Mouse (Mus musculus) naive thymus-derived CD4-positive, alpha-beta T cell, adult 2 months (primary cell): ENCODE results near the gene Mttp.

Source experiments
- DNase-seq: peaks from one replicate; pipeline ENCODE4 v3.0.0-alpha.2; 2011; ENCODE audit warnings: low read depth

Gene Mttp

DNA sequence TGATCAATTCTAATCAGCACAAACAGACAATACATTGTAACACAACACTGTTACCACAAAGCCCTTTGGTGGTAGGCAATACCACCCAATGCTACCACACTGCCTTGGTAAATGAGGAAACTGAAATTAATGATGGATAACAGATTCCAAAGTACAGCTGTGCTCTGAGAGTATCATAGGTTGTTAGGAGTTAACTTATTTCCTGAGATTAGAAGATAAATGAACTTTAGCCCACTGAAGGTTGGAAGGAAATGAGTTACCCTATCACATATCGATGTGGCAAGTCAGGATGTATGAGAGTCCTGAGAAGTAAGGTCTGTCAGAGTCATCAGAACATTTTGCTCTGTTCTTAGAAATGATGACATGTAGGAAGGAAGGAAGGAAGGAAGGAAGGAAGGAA is 10.2 kb downstream of the Mttp start:
- no peak for DNase-seq

DNA sequence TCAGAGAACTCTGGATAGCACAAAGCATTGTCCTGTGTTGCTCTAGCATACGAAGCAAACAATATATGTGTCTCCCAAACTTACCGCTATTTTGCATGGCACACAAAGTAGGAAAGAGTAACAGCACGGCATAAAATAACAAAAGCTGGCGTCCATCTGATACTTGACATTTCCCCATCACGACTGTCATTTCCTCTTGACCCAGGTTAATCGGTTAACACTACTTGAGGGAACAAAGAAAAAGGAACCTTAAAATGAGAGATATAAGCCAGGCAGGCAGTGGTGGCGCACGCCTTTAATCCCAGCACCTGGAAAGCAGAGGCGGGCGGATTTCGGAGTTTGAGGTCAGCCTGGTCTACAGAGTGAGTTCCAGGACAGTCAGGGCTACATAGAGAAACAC is 10.9 kb downstream of the Mttp start:
- no peak for DNase-seq

DNA sequence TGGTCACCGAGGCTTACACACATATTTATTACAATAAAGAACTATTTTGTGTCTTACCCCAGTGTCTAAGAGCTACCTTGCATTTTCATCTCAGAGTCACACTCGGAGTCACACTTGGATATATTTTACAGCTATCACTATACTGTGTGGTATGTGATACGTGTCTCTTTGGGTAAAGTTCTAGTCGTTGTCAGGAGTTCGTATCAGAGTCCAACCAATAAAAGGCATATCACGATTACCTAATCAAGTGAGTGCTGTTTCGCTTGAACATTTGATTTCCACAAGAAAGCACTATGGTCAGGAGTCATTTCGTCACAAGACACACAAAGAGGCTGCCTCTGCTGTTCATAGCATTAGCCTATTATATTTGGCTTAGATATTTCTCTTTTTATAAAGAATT is 11.3 kb downstream of the Mttp start:
- DNase-seq = no peak

DNA sequence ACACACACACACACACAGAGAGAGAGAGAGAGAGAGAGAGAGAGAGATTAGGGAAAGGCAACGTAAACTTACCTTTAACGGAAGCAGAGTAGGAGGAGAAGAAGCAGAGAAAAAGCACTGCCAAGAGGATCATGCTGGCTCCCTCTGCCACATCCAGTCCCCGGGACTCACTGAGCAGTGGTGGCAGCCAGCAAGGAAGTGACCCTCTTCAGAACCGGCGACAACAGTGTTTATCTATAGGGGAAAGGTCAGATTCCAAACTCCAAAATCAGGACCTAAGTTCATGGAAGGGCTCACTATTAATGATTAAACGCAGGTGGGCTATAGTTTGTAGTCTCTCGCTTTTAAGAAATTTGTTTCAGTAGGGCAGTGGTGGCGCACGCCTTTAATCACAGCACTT is 13.6 kb downstream of the Mttp start:
- no peak for DNase-seq

DNA sequence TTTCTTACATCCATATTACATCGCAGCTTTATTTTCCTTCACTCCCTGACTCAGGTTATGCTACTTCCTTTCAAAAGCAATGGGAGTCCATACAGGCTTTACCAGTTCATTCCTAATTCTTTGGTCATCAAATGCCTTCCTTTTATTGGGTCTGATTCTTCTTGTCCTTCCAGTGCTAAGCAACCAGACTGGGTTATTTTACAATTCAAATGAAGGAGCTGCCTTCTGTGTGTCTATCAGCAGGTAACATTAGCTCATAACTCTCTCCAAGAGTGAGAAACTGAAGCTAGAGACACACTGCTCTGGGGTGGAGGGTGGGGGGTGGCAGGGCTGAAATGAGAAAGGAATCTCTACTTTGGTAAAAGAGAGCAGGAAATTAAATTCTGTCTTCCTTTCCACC is 14.1 kb downstream of the Mttp start:
- DNase-seq = no peak

DNA sequence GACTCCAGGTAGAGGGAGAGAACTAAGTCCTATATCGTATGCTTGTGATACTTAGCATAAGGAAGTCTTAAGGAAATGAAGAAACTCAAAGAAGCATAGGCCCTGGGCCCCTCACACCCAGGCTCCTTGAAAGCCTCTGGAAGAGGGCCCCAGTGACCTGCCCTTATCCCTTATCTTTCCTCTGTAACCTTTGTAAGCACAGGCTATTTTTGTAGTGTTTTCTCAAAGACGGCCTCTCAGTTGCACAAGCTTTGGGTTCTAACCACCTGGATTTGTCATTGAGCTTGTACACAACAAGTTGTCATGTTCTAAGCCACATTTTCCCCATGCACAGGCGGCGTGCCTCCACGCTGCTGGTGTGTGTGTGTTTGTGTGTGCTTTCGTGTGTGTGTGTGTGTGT is 15.7 kb downstream of the Mttp start:
- DNase-seq = no peak

DNA sequence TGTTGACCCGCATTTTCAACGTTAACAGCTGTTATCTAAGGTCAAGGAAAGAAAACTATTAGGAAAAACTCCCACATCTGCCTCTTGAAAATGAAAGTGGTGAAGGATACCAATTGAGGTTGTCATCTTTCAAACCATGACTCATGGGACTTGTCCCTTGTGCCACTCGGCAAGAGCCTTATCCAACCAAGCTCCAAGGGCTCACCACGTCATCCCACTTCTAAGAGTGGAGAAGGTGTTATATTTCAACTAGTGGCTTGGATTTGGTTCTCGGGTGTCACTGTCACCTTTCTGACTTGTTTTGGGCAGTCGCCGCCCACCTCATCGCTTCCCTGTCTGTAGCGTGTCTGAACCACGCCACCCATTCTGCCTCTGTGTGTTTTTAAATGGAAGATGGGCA is 20.9 kb downstream of the Mttp start:
- no peak for DNase-seq

DNA sequence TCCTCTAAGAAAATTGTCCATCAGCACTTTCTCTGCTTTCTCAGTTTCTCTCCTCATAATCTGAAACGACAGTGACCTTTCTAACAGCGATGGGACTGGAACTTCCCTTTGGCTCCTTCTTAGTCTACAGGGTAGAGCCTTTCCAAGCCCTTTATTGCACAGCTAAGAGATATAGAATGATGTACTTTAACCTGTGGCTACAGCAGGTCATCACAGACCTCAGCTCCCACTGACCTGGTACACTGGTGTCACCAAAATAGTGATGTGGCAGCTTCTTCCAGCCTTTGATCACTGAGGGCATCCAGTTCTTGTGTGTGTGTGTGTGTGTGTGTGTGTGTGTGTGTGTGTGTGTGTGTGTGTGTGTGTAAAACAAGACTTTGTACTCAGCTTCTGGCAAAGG is 23.3 kb downstream of the Mttp start:
- DNase-seq = no peak

DNA sequence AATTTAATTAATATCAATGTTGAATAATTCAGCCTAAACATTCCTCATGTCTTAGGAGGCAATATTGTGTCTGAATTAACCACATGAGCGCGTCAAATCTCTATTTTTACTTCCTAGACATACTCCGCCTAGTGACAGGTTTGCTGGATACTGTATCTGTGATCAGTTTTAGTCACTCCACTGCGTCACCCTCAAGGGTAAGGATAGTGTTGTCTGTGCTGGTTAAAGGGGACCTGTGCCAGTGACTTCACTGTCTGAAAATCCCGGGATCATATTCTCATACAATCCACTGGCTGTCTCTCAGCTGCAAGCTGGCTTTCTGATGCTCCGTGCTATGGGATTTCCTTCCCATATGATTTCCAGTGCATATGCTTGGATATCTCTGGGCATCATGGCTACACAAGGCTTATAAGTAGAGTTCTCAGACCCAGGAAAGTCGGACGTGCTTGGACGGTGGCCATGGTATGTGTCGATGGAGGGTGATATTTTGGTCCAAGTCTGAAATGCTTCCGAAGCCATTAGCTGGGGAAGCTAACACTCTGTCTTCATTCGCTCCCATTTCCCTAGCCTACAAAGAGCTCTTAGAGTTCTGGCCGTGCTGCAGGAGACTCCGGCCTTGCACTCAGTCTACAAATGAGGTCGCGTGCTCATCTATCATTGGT is 25.2 kb downstream of the Mttp start:
- DNase-seq = no peak

DNA sequence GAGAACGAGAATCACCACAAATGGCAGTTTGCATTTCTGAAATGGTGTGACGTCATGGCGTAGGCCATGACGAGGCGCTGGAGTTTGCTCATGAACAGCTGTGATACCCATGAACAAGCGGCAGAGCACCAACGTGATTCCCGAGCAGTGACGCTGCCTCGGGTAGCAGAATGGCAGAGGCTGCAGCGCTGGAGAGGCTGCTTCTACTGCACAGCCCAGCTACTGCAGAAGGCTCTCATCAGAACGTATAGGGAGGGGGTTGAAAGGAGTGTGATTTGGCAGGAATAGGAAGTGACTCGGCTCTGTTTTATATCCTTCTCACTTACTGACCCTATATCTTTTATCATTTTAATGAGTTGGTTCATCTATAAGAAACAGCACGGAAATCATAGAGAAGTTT is 25.9 kb downstream of the Mttp start:
- peak; percentile 13 for DNase-seq

DNA sequence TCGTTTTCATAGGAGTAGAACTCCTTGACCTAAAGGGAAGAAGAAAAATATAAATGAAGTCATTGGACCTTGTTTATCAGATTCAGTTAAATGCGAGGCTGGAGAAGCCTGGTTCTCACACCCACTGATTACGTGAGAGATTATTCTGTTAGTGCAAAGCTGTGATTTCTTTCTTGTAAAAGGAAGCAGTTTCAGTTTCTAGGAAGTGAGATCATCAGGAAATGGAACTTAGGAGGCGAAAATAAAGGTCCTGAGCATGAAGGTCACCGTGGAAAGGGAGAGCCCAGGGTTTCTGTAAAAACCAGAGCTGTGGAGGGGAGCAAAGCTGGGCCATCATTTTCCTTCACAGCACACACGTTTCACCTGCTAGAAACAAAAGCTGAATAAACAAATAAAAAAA is 26.4 kb downstream of the Mttp start:
- DNase-seq = no peak

DNA sequence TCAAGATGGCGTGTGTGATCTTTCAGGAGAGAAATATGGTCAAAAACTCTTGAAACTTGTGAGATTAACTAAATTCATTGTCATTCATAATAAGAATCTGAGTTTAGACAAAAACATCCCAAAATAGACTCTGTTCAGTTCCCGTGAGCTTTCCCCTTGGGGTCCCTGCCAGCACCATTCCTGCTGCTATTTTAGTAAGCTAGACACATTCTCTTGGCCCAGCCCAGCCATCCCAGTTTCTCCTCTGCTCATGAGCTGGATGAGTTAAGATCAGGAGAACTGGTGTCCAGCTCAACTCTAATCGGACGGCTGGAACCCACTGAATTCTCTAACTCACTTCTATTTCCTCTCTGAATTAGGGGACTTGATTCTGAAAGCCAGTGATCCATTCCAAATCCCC is 27.9 kb downstream of the Mttp start:
- DNase-seq = no peak

DNA sequence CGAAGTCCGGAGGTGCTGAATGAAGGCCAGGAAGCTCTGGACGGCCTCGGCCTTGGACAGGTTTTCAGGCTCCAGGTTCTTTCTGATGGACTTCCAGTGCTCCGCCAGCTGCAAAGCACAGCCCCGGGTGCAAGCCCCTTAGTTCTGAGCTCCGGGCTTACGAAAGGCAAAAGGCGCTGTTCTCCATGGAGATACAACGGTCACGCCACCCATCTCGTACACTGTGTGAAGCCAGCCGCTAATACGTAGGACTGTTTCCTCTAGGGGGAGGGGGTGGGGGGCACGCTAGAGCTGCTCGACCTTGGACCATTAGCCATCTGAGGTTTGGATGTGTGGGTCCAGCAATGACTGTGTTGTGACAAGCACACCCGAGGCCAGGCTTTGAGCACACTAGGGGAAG is 30.7 kb downstream of the Mttp start:
- no peak for DNase-seq

DNA sequence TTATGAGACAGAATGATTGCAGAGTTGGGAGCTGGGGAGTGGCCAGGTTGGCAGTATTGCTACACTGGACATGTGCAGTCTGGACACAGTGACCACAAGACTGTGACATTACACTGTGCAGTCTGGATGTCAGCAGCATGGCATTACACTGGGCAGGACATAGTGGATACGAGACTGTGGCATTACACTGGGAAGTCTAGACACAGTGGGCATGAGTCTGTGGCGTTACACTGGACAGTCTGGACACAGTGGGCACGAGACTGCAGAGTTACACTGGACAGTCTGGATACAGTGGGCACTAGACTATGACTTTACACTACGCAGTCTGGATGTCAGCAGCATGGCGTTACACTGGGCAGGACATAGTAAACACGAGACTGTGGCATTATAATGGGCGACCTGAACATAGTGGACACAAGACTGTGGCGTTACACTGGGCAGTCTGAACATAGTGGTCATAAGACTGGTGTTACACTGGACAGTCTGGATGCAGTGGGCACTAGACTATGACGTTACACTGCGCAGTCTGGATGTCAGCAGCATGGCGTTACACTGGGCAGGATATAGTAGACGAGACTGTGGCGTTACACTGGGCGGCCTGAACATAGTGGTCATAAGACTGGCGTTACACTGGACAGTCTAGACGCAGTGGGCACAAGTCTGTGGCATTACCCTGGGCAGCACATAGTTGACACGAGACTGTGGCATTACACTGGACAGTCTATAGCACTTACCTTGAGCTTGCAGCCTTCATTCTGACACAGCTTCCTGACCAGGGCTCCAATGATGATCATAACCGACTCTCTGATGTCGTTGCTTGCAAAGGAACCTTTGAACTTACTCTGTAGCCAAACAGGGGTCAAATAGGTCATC is 33.6 kb downstream of the Mttp start:
- DNase-seq = no peak

DNA sequence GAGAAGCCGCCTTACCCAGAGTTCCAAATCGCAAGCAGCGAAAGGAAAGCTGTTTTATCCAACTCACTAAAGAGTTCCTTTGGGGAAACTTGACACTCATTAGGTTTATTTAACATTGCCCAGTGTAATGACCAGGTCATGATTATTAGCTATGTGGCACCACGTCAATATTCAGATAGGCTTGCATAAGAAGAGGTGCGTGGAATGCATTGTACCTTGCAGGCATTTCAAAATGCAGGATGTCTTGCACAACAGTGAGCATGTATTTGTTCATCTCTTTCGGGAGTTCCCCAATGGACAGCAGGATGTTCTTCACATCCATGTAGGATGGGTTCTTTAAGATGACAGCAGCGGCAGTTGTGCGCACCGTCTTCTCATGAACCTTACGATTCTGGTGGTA is 37.9 kb downstream of the Mttp start:
- no peak for DNase-seq

DNA sequence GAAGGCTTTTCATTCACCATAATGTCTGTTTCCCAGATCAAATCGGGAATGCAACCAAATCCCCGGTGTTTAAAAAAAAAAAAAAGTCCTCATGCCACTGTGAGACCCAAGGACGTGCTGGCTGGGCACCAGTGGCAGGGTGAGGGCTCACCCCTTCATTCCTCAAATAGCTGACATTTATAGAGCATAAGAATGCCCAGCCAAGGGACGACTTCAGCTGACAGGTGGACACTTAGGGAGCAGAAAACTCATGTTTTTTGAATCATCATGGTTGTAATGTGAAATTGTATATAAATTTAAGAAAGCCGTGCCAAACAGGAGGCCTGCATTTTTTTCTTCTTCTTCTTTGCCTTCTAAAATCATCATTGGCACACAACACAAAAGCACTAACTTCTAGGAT is 39.7 kb downstream of the Mttp start:
- no peak for DNase-seq

DNA sequence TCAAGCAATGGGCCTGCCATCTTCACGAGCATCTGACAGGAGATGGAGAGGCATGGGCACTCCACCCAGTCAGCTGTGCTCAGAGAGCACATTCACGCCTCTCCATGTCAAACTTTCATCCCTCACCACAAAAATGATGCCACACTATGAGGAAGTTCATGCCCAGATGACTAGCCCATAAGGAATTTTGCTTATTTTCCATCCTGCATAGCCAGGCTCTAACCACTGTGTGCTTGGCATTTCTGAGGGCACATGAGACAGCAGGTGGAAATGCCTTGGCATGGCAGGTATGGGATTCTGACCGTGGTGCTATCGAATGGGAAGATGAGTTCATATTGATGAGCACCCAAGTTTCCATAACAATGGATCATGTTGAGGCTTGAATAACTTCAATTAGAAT is 41.1 kb downstream of the Mttp start:
- no peak for DNase-seq

DNA sequence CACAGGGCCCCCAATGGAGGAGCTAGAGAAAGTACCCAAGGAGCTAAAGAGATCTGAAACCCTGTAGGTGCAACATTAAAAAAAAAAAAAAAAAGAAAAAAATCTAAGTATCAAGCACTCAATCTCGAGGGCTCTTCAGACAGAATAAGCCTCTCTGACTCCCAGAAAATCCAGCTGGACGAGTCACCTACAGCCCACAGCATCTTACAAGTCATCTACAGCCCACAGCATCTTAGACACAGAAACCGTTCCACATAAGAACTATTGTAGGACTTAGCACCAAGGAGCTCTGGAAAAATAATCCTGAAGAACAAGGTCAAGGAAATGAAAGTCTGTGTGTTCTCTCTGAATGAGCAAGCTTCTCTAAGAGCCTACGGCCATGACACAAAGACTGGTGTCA is 42.8 kb downstream of the Mttp start:
- no peak for DNase-seq

DNA sequence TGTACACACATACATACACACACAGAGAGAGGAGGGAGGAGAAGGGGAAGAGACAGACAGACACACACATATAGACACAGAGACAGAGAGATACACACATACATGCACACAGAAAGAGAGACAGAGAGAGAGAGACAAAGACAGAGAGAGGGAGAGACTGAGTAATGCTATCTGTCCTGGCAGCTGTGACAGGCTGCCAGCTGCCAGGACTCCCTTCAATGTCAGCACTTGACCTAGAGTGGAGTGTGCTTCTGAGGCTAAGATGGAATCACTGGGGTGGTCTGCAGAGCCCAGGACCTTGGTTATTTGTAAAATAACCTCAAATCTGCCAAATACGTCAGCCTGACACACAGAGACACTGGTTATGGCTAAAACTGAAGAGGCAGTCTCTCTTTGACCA is 47.0 kb downstream of the Mttp start:
- DNase-seq = no peak

DNA sequence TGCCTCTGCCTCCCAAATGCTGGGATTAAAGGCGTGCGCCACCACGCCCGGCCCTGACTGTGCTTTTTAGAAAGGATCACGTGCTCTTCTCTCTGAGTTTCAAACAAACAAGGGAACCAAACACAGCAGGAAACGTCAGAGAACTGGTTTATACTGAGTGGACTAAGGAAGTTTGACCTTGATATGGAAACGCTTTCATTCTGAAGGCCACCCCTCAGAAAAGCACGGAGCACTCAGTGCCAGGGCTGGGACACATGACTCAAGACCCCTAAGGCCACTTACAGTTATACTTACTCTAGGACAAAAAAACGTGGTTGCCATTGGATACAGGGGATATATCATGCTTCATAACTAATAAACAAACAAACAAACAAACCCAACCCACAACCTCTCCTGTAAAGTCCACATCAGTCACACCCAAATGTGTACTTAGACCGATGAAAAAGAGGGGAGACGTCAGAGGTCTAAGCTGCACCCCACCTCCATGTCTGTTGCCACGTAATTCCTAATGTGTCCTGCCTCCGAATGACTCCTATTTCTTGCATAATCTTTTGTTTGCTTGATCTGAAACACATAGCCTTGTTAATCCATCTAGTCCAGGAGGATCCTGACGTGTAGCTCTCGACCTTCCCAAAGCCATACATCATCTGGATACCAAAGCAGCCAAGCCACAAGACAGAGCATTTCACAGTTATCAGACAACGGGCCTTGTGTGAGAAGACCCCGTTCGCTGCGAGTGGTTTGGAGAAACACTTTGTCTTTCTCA is 48.3 kb downstream of the Mttp start:
- no peak for DNase-seq

DNA sequence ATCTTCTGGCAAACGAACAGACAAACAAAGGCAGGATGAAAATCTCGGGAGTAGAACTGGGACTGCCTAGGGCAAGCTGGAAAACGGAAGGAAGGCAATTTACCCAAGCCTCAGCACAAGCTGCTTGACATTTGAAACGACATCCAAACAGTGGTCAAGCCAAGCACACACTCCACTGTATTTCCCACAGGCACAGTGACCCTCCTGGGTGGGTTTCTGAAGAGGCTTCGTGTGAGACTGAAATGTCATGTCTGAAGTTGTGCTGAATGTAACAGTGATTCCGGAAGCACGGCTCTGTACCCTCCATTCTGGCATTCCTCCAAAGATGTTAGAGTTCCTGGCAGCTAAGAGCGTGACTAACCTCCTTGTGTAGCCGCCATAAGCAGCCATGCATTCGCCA is 49.0 kb downstream of the Mttp start:
- no peak for DNase-seq

DNA sequence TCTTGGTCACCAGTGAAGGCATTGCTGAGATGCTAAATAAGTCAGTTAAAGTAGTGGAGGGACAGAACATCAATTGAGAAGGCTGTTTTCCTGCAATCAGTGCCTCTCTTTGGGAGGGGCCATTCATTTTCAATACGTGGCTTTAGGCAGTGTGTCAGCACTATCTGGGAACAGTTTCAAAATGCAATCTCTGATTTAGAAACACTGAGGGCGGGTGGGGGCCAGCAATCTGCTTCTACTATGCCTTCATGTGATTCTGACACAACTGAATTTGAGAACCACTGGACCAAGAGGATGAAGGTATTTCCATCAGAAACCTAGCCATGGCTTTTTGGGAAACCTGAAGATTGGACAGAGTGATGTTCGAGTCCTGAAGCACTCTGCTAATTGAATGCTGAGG is 49.5 kb downstream of the Mttp start:
- DNase-seq = no peak

DNA sequence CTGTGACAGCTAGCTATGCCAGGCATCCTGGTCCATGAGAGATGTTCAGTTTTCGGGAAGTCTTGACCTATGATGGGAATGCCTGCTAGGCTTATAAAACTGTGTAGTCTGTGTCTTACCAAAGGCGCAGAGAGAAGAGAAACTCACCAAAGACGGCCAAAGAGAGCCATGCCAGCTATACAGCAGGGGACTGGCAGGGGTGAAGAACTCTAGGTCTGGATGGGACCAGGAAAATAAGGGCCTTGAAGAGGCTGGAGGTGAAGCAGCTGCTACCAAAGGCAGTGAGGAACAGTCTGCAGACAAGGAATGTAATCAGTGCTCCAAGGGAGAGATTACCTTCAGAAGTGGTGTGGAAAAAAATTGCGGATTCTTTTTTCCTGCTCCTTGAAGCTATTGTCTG is 60.9 kb downstream of the Mttp start:
- no peak for DNase-seq
